Mouse (Mus musculus): ENCODE measurements around the gene Gm20388. TPM values are rescaled to one million over a fixed set of nuclear protein-coding genes. Genes with fewer than 3 reads are reported as not detected.

The Gm20388 gene
- total RNA-seq, 1 experiment from 2014 or later, result 10.0 TPM

DNA sequence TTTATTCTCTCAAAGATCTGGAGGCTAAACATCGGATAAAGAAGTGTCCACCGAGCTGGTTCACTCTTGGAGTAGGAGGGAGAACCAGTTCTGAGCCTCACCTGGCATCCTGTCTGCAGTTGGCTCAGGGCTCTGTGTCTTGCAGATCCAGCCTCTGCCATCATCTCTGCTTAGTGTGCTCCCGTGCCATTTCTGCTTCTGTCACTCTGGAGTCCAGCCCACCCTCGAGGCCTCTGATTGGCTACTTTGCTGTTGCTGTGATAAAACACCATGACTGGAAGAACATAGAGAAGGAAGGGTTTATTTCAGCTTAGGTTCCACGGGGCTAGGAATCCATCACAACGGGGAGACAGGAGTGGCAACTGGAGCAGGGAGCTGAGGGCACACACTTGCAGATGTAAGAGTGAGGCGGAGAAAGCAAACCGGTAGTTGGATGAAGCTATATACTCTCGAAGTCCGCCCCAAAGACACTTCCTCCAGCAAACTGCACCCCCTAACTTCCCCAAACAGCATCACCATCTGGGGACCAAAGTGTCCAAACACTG, 1119.9 kb downstream of the Gm20388 start:
- ATAC-seq (replicated peaks; ENCODE audit: insufficient number of reproducible peaks, low FRiP score, low TSS enrichment, poor library complexity, severe bottlenecking), result no peak

DNA sequence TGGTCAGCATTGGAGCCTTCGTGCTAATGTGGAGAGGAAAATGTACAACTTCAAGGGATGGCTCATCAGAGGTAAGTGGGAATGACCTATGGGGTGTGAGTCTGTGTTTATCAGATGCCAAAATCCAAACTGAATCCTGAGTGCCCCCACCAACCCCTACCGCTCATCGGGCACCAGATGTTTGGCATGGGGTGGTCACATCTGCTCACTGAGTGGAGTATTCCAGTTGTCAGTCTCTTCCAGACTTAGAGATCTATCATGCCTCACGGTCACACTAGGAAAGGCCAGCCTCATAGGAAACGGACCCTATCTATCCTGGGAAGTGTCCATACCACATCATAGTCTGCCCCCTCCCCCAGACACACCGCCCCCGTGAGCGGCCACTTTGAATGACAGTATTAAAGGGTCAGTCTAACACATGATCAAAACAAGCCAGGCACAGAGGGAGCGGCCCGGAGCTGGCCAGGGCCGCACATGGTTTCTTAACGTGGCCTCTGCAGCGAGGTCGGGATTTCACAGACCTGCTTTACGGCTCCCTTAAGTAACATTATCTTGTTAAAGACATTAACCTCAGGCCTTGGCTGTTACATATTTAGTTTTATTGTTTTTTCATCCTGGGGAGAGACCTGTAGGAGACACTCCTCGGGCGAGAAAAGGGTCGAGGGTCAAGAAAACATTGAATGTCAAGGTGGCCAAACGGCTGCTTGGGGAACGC, 1122.8 kb downstream of the Gm20388 start:
- no peak for ATAC-seq (replicated peaks; ENCODE audit: insufficient number of reproducible peaks, low FRiP score, low TSS enrichment, poor library complexity, severe bottlenecking)

DNA sequence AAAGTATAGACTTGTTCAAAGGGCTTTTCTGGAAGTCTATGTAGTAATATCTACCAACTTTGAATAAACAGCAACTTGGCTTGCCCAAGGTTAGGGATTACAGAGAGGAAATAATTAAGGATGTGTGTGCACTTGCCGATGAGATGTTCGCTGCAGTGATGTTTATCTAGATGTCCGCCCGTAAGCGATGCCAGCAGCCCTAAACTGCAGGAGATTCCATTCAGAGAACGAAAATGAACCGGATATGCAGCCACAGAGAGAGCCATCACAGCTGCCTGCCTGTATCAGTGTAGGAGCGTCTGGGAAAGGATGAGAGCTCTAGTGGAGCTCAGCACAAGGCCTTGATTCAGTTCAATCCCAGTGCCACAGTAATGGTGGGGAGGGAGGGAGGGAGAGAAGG, 1125.0 kb downstream of the Gm20388 start:
- ATAC-seq (replicated peaks; ENCODE audit: insufficient number of reproducible peaks, low FRiP score, low TSS enrichment, poor library complexity, severe bottlenecking), result no peak

GRCm38 (mm10) chr8:121043719-121044440, 1133.2 kb downstream of the Gm20388 start:
- no peak for ATAC-seq (replicated peaks; ENCODE audit: insufficient number of reproducible peaks, low FRiP score, low TSS enrichment, poor library complexity, severe bottlenecking)

DNA sequence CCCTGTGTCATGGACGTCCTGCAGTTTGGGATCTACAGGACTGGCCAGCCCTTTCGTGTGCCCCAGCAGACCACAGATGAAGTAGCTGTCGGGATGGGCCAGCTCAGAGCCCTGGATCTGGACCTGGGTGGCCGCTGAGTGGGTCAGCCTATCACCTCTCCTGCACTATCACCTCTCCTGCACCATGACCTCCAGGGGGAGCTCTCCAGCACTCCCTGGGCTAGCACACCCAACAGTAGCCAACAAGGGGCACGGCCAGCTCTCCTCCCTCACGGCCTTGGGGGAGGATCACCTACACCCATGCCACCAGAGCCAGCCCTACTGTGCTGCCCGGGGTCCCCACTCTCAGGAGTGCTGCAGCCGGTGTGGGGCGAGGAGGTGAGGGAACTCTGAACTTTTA, 1136.8 kb downstream of the Gm20388 start:
- no peak for ATAC-seq (replicated peaks; ENCODE audit: insufficient number of reproducible peaks, low FRiP score, low TSS enrichment, poor library complexity, severe bottlenecking)

- ATAC-seq (replicated peaks; ENCODE audit: insufficient number of reproducible peaks, low FRiP score, low TSS enrichment, poor library complexity, severe bottlenecking), result no peak
These were observed 1147.4 kb downstream of the Gm20388 start for GRCm38 (mm10) chr8:121058081-121058480.

GRCm38 (mm10) chr8:121059098-121059497, 1148.5 kb downstream of the Gm20388 start:
- no peak for ATAC-seq (replicated peaks; ENCODE audit: insufficient number of reproducible peaks, low FRiP score, low TSS enrichment, poor library complexity, severe bottlenecking)

DNA sequence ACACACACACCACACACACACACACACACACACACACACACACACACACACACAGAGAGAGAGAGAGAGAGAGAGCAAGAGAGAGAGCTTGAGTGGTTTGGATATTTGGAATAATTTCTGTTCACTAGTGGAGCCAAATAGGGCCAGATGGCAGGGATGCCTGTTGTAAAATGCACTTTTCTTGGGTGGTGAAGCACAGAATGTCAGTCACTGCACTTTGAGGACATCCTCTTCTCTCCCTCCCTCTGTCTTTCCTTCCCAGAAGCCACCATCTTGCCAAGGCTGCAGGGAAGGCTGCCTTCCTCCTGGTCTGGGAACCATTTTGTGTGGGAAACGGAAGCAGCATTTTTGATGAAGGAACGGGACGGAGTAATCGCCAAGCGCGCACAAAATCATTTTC, 1151.9 kb downstream of the Gm20388 start:
- no peak for ATAC-seq (replicated peaks; ENCODE audit: insufficient number of reproducible peaks, low FRiP score, low TSS enrichment, poor library complexity, severe bottlenecking)

- no peak for ATAC-seq (replicated peaks; ENCODE audit: insufficient number of reproducible peaks, low FRiP score, low TSS enrichment, poor library complexity, severe bottlenecking)
These were observed 1153.0 kb downstream of the Gm20388 start for GRCm38 (mm10) chr8:121063649-121064048.

DNA sequence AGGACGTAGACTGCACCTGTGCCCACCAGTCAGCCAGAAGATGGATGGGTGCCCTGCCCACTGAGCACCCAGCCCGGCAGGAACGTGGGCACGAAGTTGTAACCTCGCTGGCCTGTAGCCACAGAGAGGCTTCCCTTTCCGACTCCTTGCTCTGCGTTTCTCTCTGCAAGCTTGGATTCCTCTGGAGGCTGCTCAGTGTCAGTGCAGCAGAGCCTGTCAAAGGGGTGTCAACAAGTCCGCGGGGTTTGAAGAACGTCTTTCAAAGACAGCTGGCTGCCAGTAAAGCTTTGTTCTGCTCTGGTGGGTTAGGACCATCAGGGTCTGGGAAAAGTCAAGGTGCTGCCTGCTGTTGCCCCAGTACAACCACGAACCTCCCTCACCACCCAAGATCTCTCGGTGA, 1160.8 kb downstream of the Gm20388 start:
- no peak for ATAC-seq (replicated peaks; ENCODE audit: insufficient number of reproducible peaks, low FRiP score, low TSS enrichment, poor library complexity, severe bottlenecking)

DNA sequence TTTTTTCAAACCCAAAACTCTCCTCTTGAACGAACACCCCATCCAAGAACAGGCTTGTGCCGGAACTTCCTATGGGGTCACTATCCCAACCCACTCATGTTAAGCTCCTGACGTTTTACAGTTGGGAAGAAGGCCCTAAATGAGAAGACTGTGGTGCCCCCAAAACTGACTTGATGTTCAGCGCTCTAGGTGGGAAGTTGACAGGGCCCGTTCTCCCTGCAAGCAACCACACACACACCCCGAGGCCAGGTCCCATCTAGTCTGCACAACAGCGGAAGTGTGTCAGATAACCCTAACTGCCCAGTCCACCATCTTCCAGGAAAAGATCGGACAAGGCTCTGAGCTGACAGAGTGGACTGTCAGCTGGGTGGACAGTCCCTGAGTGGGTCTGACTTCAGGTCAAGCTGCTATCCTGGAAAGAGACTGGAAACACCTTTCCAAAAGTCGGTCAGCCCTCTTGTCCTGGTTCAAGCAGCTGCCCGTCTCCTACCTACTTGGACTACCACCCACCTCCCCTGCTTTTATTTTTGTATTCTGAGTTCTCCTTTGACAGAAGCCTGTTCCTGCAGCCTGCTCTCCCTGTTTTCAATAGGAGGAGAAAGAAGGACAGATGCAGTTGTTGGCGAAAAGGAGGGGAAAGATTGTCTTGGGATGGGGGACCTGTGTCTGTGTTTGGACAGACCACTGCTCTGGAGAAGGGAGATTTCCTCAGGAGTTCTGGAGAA, 1161.9 kb downstream of the Gm20388 start:
- ATAC-seq (replicated peaks; ENCODE audit: insufficient number of reproducible peaks, low FRiP score, low TSS enrichment, poor library complexity, severe bottlenecking), result no peak

GRCm38 (mm10) chr8:121073174-121074107, 1162.8 kb downstream of the Gm20388 start:
- ATAC-seq (replicated peaks; ENCODE audit: insufficient number of reproducible peaks, low FRiP score, low TSS enrichment, poor library complexity, severe bottlenecking), result no peak

DNA sequence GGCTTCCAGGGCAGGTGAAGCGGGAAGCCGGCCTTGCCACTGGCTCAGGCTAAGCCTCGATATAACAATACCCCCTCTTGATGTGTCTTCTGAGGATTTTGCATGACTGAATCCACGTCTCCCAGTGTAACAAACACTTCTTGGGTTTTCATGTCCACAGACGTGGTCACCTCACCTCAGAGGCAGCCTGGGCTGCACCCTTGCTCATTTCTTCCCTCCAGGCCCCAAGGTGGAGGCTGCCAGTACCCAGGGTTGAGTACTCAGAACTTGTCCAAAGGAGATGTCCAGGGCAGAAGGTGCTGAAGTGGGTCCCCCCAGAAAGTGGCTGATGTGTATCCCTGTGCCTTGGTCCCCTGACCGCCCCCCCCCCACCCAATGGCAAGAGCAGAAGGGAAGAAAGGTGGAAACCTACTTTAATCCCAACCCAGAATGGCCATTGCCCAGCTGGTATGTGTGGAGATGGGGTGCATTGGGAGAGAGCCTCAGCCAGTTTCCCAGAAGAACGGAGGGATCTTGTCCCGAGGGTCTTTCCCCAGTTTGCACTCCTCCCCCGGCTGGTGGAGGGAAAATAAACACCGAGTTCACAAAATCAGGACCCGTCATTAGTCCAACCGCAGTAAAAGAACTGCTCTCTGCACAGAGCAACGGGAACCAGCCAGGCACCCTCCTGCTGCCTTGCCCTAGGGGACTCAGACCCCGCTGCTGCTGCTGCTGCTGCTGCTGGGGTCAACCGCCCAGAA, 1163.6 kb downstream of the Gm20388 start:
- no peak for ATAC-seq (replicated peaks; ENCODE audit: insufficient number of reproducible peaks, low FRiP score, low TSS enrichment, poor library complexity, severe bottlenecking)

DNA sequence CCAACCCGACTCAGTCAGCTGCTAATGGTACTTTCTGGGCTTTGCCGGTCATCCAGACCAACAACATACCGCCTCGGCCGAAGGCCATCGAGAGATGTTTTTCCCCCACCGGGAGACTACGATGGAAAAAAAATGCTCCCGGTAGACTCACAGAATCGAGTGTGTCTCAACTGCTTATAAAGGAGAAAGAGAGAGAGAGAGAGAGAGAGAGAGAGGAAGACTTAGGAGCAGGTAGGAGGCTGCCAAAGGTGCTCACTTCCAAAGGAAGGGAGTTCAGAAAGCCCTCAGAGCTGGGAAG, 1164.2 kb downstream of the Gm20388 start:
- ATAC-seq (replicated peaks; ENCODE audit: insufficient number of reproducible peaks, low FRiP score, low TSS enrichment, poor library complexity, severe bottlenecking), result no peak

DNA sequence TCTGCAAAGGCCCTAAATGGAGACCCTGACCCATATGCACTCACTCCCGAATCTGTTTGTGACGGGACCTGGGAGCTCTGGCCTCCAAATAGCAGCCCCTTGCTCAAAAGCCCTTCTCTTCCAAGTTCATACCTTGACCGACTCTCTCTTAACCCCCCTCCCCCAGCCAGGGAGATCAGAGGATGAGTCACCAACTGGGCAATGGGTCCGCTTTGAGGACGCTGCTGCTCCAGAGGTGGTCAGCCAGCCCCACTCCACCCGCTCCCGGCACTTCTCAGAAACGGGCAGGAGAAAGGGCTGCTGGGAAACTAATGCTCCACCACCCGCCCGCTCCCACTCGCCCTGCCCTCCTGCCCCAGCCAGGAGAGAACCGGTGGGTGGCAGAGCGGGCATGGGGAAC, 1165.3 kb downstream of the Gm20388 start:
- no peak for ATAC-seq (replicated peaks; ENCODE audit: insufficient number of reproducible peaks, low FRiP score, low TSS enrichment, poor library complexity, severe bottlenecking)

GRCm38 (mm10) chr8:121076555-121076954, 1165.9 kb downstream of the Gm20388 start:
- ATAC-seq (replicated peaks; ENCODE audit: insufficient number of reproducible peaks, low FRiP score, low TSS enrichment, poor library complexity, severe bottlenecking), result no peak

DNA sequence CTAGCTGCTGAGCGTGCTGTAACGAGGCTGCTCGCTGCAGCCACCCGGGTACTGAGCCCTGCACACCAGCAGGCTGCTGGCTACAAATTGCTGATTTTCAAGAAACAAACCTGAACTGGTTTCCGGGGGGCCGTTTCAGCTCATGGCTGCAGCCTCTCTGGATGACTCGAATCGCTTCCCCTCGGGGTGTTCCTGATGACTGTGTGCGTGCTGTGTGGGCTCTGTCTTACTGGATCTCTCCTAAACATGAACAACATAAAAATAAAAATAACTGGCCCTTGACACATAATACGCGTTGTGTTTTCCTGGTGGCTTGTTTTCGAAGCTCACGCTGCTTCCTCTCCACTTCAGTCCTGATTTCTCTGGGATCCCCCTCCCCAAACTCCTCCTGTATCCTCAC, 1168.1 kb downstream of the Gm20388 start:
- ATAC-seq (replicated peaks; ENCODE audit: insufficient number of reproducible peaks, low FRiP score, low TSS enrichment, poor library complexity, severe bottlenecking), result no peak

- ATAC-seq (replicated peaks; ENCODE audit: insufficient number of reproducible peaks, low FRiP score, low TSS enrichment, poor library complexity, severe bottlenecking), result no peak
These were observed 1168.6 kb downstream of the Gm20388 start for GRCm38 (mm10) chr8:121079201-121079600.

All from monocyte, adult 5-6 weeks (primary cell).